In genomic region chr1:53814077-53814705, GRCm38 (mm10) we compare ENCODE assay signal across 19 mouse cellular contexts. TPM values are rescaled to one million over a fixed set of nuclear protein-coding genes. Genes with fewer than 3 reads are reported as not detected.
DNase-seq lines count a peak whose midpoint lies in the region; ATAC-seq and TF ChIP-seq lines count a peak whose summit lies in the region.
"Had no signal": no experiment of that assay in that cellular context is flagged by ENCODE, and none has a peak within 500 bp of the region (broad histone marks: within the 10 kb centered on the region; RNA-seq: fewer than 3 reads in every experiment).

No protein-coding gene starts in this region.

- H3K4me1 ChIP-seq in heart, embryonic 10.5 days: no peaks in the 10 kb centered on the region
- H3K4me1 ChIP-seq in CH12.LX (ENCODE audit: control insufficient read depth in 1 of 2, insufficient read depth in 2 of 2): peaks cover 10 to 38% of the 10 kb centered on the region in 2 experiments; a peak in 3 of 4 replicates
- H3K4me1 ChIP-seq in lung, adult 2 months (ENCODE audit: control insufficient read depth, insufficient read depth, low read length): no peaks in the 10 kb centered on the region
- H3K4me1 ChIP-seq in forebrain, embryonic 13.5 days: no peaks in the 10 kb centered on the region
- H3K4me1 ChIP-seq: heart, embryonic 13.5 days; midbrain, embryonic 12.5 days; neural tube, embryonic 13.5 days had no signal

- no peak overlapping the region for H3K4me2 ChIP-seq in CH12.LX (ENCODE audit: insufficient read depth, low read depth, poor library complexity, severe bottlenecking)
- H3K4me2 ChIP-seq in forebrain, embryonic 13.5 days: no peak overlapping the region
- H3K4me2 ChIP-seq: heart, embryonic 13.5 days; midbrain, embryonic 12.5 days; neural tube, embryonic 13.5 days had no signal

- dilution Hi-C loops in CH12.LX (cut with MboI; ENCODE audit: extremely low pct_ligation_motif_present, extremely low pct_unique_long_range_greater_than_20kb, low sequenced_read_pairs): no loop called here

- no peak overlapping the region for H3K4me3 ChIP-seq in heart, embryonic 10.5 days
- H3K4me3 ChIP-seq in CH12.LX (replicated peaks in 1 of 3; ENCODE audit: low read depth in 2 of 3, low read length in 2 of 3, poor library complexity in 1 of 3): no peak overlapping the region
- no peak overlapping the region for H3K4me3 ChIP-seq in lung, adult 2 months (replicated peaks; ENCODE audit: extremely low read depth, low read depth, low read length)
- H3K4me3 ChIP-seq in forebrain, embryonic 13.5 days: no peak overlapping the region
- H3K4me3 ChIP-seq: heart, embryonic 13.5 days; left cerebral cortex, adult 2 months; midbrain, embryonic 12.5 days; neural tube, embryonic 13.5 days had no signal

- peak; percentile 83 for DNase-seq in heart, adult 11 months
- no peak for DNase-seq in heart, embryonic 10.5 days (ENCODE audit: low spot score)
- peak; percentile 14 for DNase-seq in left cerebral cortex, postnatal 4 days
- no peak for DNase-seq in left cerebral cortex, postnatal 25 days (ENCODE audit: low spot score in 2 of 2)
- no peak for DNase-seq in CH12.LX (ENCODE audit: extremely low read depth)
- DNase-seq in induced T-regulatory cell, adult 2 months (ENCODE audit: low read depth): peak; percentile 55
- no peak for DNase-seq in lung, adult 2 months
- DNase-seq: adrenal gland, postnatal 14 days; cerebellum, adult 9-11 months; embryo, embryonic 11 days; kidney, adult 18-20 months; retina, postnatal 1 day had no signal

- TF ChIP-seq CTCF in CH12.LX (conservative IDR thresholded peaks at IDR 0.05 in 1 of 2, IDR thresholded peaks at IDR 0.05 in 1 of 2; ENCODE audit: low read depth in 2 of 2, low read length in 2 of 2): no peak
- TF ChIP-seq CTCF in lung, adult 2 months (IDR thresholded peaks at IDR 0.05; ENCODE audit: insufficient read depth, low read length): no peak

- no peak for TF ChIP-seq EP300 in CH12.LX (IDR thresholded peaks at IDR 0.05; ENCODE audit: low read length)

- WGBS in heart, embryonic 10.5 days: 66% methylated on average over 2 of the region's 2 CpGs
- 40% methylated on average over 2 of the region's 2 CpGs for WGBS in lung, adult 2 months
- 64% methylated on average over 2 of the region's 2 CpGs for WGBS in forebrain, embryonic 13.5 days

- no peaks in the 10 kb centered on the region for H3K9me3 ChIP-seq in heart, embryonic 10.5 days
- no peaks in the 10 kb centered on the region for H3K9me3 ChIP-seq in CH12.LX (replicated peaks; ENCODE audit: low read length)
- no peaks in the 10 kb centered on the region for H3K9me3 ChIP-seq in forebrain, embryonic 13.5 days (replicated peaks)
- H3K9me3 ChIP-seq: G1E; heart, embryonic 13.5 days; midbrain, embryonic 12.5 days; neural tube, embryonic 13.5 days had no signal

- H3K79me2 ChIP-seq in CH12.LX (replicated peaks; ENCODE audit: control insufficient read depth, extremely low read depth, insufficient read depth, poor library complexity, severe bottlenecking): no peaks in the 10 kb centered on the region

- no peak overlapping the region for H3K27ac ChIP-seq in heart, embryonic 10.5 days
- H3K27ac ChIP-seq in CH12.LX (ENCODE audit: insufficient read depth, low read depth): no peak overlapping the region
- H3K27ac ChIP-seq in forebrain, embryonic 13.5 days: no peak overlapping the region
- H3K27ac ChIP-seq: heart, embryonic 13.5 days; left cerebral cortex, adult 2 months; midbrain, embryonic 12.5 days; neural tube, embryonic 13.5 days had no signal

- H3K36me3 ChIP-seq in heart, embryonic 10.5 days: 0 out of 2 replicates have a peak, but pooled peaks cover 9% of the 10 kb centered on the region
- H3K36me3 ChIP-seq in CH12.LX (replicated peaks in 1 of 2; ENCODE audit: control insufficient read depth in 1 of 2, insufficient read depth in 1 of 2, low read length in 1 of 2): no peaks in the 10 kb centered on the region
- no peaks in the 10 kb centered on the region; the same call in 1 of the 2 replicates for H3K36me3 ChIP-seq in forebrain, embryonic 13.5 days (ENCODE audit: poor library complexity, severe bottlenecking)
- H3K36me3 ChIP-seq: G1E; midbrain, embryonic 12.5 days had no signal

- H3K27me3 ChIP-seq in heart, embryonic 10.5 days (ENCODE audit: insufficient read depth, poor library complexity, severe bottlenecking): no peaks in the 10 kb centered on the region
- H3K27me3 ChIP-seq in CH12.LX (replicated peaks): no peaks in the 10 kb centered on the region
- no peaks in the 10 kb centered on the region for H3K27me3 ChIP-seq in forebrain, embryonic 13.5 days
- H3K27me3 ChIP-seq: heart, embryonic 13.5 days; midbrain, embryonic 12.5 days; neural tube, embryonic 13.5 days had no signal

- TF ChIP-seq POLR2A in CH12.LX (IDR thresholded peaks at IDR 0.05; ENCODE audit: low read depth, low read length): no peak
- no peak for TF ChIP-seq POLR2A in lung, adult 2 months (IDR thresholded peaks at IDR 0.05; ENCODE audit: borderline replicate concordance, extremely low read depth, low read depth, low read length)

- in situ Hi-C loops in CH12.LX (cut with MboI; ENCODE audit: low pct_ligation_motif_present, low pct_unique_long_range_greater_than_20kb, low sequenced_read_pairs): no loop called here

- intact Hi-C loops in left cerebral cortex, postnatal 4 days (cut with DNase I): no loop called here
- intact Hi-C loops in left cerebral cortex, postnatal 25 days (cut with DNase I): no loop called here

- TF ChIP-seq RAD21 in CH12.LX (IDR thresholded peaks at IDR 0.05; ENCODE audit: low read depth, low read length): no peak

- no peak for ATAC-seq in forebrain, embryonic 13.5 days
- ATAC-seq: forebrain, embryonic 14.5 days had no signal

- H3K9ac ChIP-seq in CH12.LX (ENCODE audit: insufficient read depth, low read depth): no peak overlapping the region
- no peak overlapping the region for H3K9ac ChIP-seq in forebrain, embryonic 13.5 days
- H3K9ac ChIP-seq: heart, embryonic 13.5 days; midbrain, embryonic 12.5 days; neural tube, embryonic 13.5 days had no signal

TF ChIP-seq in CH12.LX, 34 proteins besides CTCF, POLR2A, EP300 and RAD21:
- TF ChIP-seq USF2 (conservative IDR thresholded peaks at IDR 0.05; ENCODE audit: low read depth, low read length): no peak
- TF ChIP-seq TCF12 (IDR thresholded peaks at IDR 0.05; ENCODE audit: low read depth, low read length): no peak
- no peak for TF ChIP-seq MAX (IDR thresholded peaks at IDR 0.05; ENCODE audit: low read length)
- no peak for TF ChIP-seq CHD1 (IDR thresholded peaks at IDR 0.05; ENCODE audit: low read depth, low read length)
- TF ChIP-seq ZNF384 (IDR thresholded peaks at IDR 0.05; ENCODE audit: low read depth, low read length): peak; percentile 57; the same call in 1 of the 2 replicates
- no peak for TF ChIP-seq NELFE (IDR thresholded peaks at IDR 0.05; ENCODE audit: low read depth, low read length)

RNA-seq across cellular contexts. Expression of gene Stk17b, which starts 29.2 kb away (rescaled TPM):
- polyA plus RNA-seq in heart, embryonic 10.5 days (2016; fragmentation: Nextera tagmentation; extraction: Ambion mirVana): 12.0 and 15.3 TPM in 2 replicates
- total RNA-seq in left cerebral cortex, postnatal 4 days (2021): 1 to 10 TPM; 5.4 to 7.0 TPM
- 1 to 10 TPM; 6.5 to 8.4 TPM for total RNA-seq in left cerebral cortex, postnatal 25 days (2021)
- total RNA-seq in CH12.LX (2012; rRNA removed) (25.2 and 27.7 TPM in 2 replicates), CH12.LX (2014; rRNA removed) (58.6 and 70.5 TPM in 2 replicates)
- 42.9 and 46.3 TPM in 2 replicates for polyA plus RNA-seq in CH12.LX (2012; ENCODE audit: insufficient read length, low read depth)
- polyA plus RNA-seq in lung, adult 2 months (2012; rRNA removed): 6.5 and 9.3 TPM in 2 replicates
- polyA plus RNA-seq in forebrain, embryonic 13.5 days (2015; fragmentation: Nextera tagmentation; extraction: Ambion mirVana): 9.0 and 9.7 TPM in 2 replicates

Comparison
In these comparisons a context has a peak if more than half of its experiments do, and no peak if none do; other contexts are left out.
1. DNase-seq: peak in heart, adult 11 months (single experiment), left cerebral cortex, postnatal 4 days (single experiment) and induced T-regulatory cell, adult 2 months (single experiment); none in heart, embryonic 10.5 days (single experiment), left cerebral cortex, postnatal 25 days (0 of 2), CH12.LX (single experiment) and lung, adult 2 months (single experiment).